Mouse (Mus musculus) heart, postnatal 10 days (tissue): ENCODE measurements around the gene Dohh. TPM values are rescaled to one million over a fixed set of nuclear protein-coding genes. Genes with fewer than 3 reads are reported as not detected.

ENCODE experiments used
- DNase-seq, 2 experiments: peaks; one replicate each; pipeline ENCODE4 v3.0.0; 2021
- intact Hi-C: fragments of 180-260 bp; cut with DNase I; formaldehyde crosslinking; loops from one replicate; pipeline ENCODE4 v1.15.1; 2025
- total RNA-seq, 2 experiments: library from RNA; stranded (reverse); gene quantifications; 2 replicates each; pipeline ENCODE4 v1.2.3; 2021

Dohh gene
- total RNA-seq, 2 experiments from 2014 or later, result 53.2 to 57.5 TPM

DNA sequence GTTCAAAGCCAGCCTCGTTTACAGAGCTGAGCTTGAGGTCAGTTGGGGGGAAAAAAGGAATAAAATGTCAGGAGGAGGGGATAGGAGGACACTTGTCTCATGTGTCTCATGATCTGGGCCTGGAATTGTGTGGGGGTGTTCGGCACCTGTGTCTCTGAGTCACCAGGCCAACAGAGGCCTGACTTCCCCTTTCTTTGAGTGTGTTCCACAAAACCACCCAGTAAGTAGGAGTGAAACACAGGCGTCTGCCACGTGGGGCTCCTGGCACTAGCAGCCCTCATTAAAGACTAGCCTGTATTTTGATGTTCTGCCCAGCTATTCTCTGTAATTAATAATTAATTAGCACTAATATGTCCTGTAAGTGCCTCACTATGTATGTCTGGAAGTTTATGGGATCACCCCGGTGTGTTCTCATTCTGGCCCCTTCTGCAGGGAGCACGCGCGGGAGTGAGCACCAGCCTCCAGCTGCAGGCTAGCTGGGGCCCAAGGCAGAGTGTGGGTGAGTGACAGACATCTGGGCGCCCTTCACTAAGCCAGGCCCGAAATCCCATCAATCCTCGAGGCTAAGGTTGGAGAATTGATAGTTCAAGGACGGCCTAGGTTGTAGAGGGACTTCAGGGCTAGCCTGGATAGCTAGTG lies 27.8 kb upstream of the Dohh start:
- no peak for DNase-seq
- intact Hi-C loops, result no loop called here

GRCm38 (mm10) chr10:81356991-81357844 lies 27.0 kb upstream of the Dohh start, which contains the start of gene Mfsd12:
Gene Mfsd12, plus strand, starts transcription at chr10:81357491.
- DNase-seq, result peak; percentile 95
- intact Hi-C loops, result no loop called here

- intact Hi-C loops, result loop anchor here (2.0 kb wide), 1 partner anchor 19 kb away; no protein-coding TSS in a partner anchor
- DNase-seq, result no peak
These were observed 26.0 kb upstream of the Dohh start for GRCm38 (mm10) chr10:81358209-81358608.

- no peak for DNase-seq
- intact Hi-C loops, result loop anchor here (2.0 kb wide), 1 partner anchor 18 kb away; no protein-coding TSS in a partner anchor
These were observed 25.4 kb upstream of the Dohh start for GRCm38 (mm10) chr10:81358841-81359240.

- DNase-seq, result no peak
- intact Hi-C loops, result no loop called here
These were observed 23.5 kb upstream of the Dohh start for GRCm38 (mm10) chr10:81360721-81361120.

DNA sequence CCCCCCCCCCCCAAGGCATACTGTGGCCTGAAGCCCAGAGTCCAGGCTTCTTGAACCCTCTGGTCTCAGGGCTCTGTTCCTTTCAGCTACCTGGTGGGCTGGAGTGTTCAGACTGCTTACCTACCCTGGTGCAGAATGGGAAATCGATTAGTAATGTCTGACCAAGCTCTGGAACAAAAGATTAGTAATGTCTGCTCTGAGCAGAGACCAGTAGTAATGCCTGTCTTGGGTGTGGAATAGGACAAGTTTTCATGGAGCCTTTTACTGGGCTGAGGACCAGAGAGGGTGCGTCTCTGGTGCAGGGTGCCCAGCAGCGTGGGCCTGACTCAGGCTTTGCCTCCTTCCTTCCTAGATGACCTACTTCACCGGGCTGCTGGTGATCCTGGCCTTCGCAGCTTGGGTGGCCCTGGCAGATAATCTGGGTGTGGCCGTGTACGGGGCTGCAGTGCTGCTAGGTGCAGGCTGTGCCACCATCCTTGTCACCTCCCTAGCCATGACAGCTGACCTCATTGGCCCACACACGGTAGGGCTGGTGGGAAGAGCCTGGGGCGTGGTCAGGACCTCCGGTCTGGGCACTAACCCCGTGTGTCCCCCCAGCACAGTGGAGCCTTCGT lies 21.8 kb upstream of the Dohh start:
- no peak for DNase-seq
- intact Hi-C loops, result no loop called here

DNA sequence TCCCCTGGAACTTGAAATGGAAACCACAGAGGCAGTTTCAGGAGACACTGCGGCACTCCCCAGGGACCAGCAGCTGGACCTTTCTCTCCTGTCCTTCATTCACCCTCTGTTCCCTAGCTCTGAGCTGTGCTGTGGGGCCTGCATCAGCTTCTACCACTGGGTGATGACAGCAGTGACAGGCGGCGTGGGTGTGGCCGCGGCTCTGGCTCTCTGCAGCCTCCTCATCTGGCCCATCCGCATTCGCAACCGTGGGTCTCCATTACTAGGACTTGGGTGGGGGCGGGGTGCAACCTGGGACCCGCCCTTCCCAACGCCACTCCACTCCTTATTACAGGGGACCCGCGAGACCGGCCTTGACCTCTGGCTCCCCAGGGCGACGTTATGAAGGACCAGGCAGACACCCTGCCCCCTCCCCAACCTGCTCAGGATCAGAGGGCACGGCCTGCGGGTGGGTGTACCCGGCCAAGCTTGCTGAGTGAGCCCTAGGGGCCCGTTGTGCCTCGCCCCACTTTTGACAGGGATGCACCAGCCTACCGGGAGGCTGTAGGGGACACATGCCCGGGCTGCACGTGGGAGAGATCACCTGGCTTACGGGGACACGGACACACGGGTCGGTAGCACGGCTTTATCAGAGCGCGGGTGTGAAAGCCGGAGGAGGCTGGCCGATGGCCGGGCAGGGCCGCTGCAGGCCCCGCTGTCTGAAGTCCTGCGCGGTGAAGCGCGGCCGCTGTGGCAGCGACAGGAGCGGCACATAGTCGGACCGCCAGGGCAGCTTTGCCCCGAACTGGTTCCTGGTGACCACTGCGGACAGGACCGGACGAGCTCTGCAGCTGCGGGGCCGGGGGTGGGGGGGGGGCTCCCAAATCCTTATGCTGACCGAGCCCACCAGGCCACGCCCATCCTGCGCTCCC lies 20.5 kb upstream of the Dohh start:
- intact Hi-C loops, result no loop called here
- DNase-seq, result peak; percentile 75 to 76

DNA sequence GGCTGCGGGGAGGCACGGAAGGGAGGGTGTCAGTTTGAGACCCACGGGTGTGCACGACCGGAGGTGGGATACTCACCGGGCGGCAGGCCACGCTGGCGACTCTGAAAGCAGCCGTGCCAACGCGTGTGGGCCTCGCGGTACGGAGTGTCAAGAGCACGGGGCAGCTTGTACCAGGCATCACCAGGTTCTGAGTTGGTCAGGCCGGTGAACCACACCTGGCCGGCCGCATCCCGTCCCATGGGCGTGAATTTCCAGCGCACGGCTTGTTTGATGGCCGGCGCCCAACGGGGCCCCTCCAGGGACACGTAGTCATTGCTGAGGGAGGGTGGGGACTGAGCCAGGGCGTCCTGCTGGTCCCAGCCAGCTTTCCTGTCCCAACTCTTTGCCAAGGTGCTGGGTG lies 19.6 kb upstream of the Dohh start:
- intact Hi-C loops, result no loop called here
- DNase-seq, result peak; percentile 56 to 63

DNA sequence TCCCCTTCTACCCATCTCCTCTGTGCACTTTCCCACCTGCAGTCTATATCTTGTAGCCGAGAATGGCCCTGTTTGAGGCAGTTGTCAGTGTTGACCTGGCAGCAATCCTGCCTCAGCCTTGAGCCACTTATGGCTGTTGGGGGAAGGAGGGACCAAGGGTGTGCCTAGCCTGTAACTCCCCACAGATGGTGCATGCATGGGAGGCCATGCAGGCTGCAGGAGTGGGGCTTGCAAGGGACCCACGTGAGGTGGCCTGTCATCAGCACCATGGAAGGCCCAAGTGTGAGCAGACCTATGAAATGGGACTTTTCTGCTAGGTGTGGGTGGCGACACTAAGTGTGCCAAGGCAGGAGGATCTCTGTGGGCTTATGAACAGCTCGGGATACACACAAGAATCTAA lies 19.2 kb upstream of the Dohh start:
- intact Hi-C loops, result no loop called here
- no peak for DNase-seq

DNA sequence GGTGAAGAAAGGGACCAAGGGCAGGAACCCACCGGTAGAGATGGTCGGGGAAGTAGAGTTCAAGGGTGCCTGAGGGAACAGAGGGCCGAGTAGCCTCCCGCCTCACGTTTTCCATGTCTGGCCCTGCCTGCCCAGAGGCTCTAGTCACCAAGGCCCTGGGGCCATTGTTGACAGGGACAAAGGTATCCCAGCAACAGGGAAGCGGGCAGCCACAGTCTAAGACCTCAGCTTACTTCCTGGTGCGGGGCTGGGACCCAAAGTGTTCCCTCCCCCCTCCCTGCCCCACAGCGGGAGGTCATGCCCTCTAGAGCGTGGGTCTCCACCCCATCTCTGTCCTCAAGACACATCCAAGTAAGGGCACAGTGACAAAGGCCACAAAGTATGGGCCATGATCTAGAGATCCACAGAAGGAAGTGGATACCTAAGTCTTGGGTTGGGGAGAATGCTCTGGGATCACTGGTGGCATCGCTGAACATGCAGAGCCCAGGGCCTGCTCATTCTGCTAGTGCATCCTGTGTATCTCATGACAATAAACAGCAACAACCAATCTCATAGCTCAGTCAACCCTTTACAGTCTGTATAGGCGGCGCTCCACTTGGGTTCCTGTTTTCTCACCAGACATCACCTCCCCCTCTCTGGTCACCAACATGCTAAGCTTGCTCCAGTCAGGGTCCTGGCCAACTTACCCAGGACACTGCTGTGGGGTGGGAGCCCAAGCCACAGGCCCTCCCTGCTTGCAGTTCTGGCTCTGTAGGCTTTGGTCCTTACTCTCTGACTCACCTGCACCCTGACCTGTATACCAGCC lies 18.4 kb upstream of the Dohh start, which contains the start of gene 4930404N11Rik:
Gene 4930404N11Rik (minus strand): TSS at position 145 of the 805 bp plus-strand sequence.
- intact Hi-C loops, result no loop called here
- no peak for DNase-seq

GRCm38 (mm10) chr10:81366477-81367206 lies 17.6 kb upstream of the Dohh start:
- intact Hi-C loops, result no loop called here
- DNase-seq, result no peak

DNA sequence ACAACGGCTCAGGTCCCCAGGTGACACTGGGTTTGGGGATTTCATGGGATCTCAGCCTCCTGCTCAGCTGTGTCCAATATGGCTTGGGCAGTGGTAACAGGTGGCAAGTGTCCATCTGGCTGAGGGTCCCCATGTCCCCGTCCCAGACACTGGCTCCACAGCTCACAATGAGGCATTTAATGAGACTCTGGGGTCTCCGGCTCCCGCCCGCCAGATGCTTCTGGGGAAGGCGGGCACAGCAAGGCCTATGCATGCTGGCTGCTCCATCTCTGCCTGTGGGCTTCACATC lies 17.1 kb upstream of the Dohh start:
- intact Hi-C loops, result no loop called here
- no peak for DNase-seq

DNA sequence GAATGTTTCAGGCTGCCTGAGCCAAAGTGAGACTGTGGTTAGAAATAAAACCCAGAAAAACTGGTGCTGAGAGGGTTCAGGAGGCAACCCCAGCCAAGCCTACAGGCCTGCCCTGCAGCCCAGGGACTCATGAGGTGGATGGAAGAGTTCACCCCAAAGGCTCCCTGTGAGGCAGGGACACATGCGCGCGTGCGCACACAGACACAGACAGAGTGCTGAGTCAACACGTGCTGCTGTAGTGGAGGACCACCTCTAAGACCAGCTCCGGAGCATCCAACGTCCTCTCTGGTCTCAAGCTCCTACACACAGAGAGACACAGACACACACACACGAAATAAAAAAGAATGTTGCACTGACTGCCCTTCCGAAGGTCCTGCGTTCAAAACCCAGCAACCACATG lies 8.9 kb upstream of the Dohh start:
- no peak for DNase-seq
- intact Hi-C loops, result no loop called here

DNA sequence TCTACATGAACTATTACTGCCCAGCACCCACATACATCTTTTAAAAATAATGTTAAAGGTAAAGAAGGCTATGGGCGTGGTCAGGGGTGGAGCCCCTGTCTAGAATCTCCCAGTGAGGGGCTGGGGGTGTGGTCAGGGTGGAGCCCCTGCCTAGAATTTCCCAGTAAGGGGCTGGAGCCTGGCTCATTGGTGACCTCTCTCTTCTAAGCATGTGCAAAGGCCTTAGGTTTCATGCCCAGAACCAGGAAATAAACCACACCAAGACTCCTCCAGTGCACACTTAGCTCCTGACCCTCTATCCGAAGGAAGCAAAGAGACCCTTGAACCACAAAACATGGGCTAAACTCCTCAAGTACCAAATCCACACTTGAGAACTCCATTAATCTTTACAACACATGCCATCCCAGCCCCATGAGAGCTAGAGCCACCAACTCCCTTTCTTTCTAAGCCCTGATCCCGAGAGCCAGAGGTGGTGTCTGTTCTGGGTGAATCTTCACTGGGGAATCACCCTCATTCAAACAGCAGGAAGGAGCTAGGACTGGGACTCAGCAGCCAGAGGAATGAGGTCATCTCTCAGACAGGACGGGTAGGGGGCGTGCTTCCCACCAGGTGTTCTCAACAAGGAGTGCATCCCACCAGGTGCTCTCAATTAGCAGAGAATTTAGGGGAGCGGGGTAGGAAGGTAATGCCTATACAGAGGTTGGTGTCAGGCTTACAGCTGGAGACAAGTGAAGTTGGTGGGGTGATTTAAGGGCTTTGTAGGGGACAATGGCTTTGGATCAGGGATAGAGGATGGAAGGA lies 7.5 kb upstream of the Dohh start:
- intact Hi-C loops, result loop anchor here (2.0 kb wide), 1 partner anchor 18 kb away; no protein-coding TSS in a partner anchor
- no peak for DNase-seq

GRCm38 (mm10) chr10:81377362-81377664 lies 6.9 kb upstream of the Dohh start:
- DNase-seq, result no peak
- intact Hi-C loops, result loop anchor here (2.0 kb wide), 1 partner anchor 19 kb away; no protein-coding TSS in a partner anchor

DNA sequence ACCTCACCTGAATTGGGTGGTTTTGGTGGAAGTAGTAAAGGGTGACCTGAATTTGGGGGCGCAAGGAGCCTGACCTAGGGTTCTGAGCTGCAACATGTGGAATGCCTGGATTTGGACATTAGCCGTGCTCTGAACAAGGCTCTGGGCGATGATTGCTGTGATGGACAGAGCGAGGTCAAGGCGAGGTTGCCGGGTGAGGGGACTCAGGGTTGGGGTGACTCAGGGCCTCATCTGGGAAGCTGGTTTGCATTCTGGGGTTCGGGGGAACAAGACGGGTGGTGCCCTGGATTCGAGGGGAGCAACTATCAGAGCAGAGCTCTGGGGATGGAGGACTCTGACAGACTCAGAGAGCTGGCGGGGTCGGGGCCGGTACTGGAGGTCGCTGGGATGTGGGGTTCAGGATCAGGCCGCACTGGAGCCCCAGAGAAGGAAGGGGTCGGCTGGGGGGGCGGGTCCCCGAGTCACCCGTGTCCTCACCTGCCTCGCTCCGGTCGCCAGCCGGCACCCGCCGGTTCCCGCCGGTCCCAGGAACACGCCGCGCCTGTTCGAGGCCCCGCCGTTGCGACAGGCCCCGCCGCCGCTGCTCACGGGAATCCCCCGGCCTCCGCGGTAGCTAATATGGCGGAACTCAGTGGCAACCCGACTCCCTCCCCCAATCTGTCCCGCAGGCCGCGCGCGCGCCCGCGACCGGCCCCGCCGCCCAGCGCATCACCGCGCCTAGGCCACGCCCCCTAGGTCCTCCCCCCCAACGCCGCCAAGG lies 6.3 kb upstream of the Dohh start, which contains the start of gene Fzr1:
Gene Fzr1 (minus strand): TSS at position 724 of the 760 bp plus-strand sequence.
- intact Hi-C loops, result loop anchor here (2.0 kb wide), 1 partner anchor 19 kb away; no protein-coding TSS in a partner anchor
- peak in 1 of 2 experiments; percentile 34 for DNase-seq

DNA sequence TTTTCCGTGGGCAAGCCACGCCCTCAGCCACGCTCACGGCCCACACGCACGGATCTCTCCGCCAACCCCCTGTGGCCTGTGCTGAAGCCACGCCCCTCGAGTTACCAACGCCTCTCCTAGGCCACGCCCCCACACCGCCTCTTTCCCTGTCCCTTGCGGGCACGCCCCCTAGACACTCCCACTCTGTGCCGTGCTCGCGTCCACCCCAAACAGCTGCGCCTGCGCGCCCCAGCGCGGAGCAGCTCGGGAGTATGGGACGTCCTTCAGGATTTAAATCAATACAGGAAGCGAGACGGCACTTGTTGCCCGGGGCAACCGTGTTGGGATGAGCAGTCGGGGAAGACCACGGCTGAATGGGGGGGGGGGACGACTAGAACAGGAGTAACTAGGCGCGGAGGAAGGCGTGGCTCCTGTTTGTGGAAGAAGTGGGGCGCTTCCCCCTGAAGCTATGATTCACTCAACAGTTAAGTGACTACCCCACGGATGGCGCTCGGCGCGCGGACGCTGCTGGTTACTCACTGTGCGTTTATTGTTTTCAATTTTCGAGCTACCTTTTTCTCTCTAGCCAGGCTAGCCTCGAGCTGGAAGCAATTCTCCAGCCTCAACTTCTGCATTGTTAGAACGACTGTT lies 5.6 kb upstream of the Dohh start:
- intact Hi-C loops, result no loop called here
- DNase-seq, result peak; percentile 100
